Mouse (Mus musculus) mature B cell (primary cell): ENCODE measurements around the gene Srpr.

Source experiments
- in situ Hi-C: fragments of 300-500 bp; cut with MboI; formaldehyde crosslinking; loops from 2 replicates; pipeline ENCODE4 v1.14.3; 2019

The Srpr gene

GRCm38 (mm10) chr9:35262418-35262817 is 62.4 kb downstream of the Srpr start:
- in situ Hi-C loops: no loop called here

- in situ Hi-C loops: no loop called here
Observed at GRCm38 (mm10) chr9:35263431-35263830, 63.5 kb downstream of the Srpr start.

DNA sequence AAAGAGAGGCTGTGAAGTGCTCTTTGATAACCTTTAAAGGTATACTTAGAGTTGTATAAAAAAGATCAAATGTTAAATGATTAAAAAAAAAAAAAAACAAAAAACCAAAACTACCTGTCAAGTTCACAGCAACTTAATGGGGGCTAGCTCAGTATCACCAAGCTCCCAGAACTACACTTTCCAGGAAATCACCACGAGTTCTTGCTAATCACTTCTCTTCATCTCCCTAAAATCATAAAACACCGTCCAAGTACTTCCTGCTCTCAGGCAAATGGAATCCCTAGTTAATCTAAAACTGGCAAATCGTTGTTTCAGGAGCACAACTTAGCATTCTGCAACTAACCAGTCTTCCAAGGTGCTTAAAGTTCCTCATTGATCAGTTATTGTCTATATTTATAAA is 64.5 kb downstream of the Srpr start:
- in situ Hi-C loops: no loop called here

- in situ Hi-C loops: no loop called here
Observed at GRCm38 (mm10) chr9:35267146-35267975, 67.4 kb downstream of the Srpr start, which contains the start of the genes Fam118b and Rpusd4. Gene Fam118b (minus strand): TSS chr9:35267805. Gene Rpusd4 (plus strand): TSS chr9:35267865.

- in situ Hi-C loops: no loop called here
Observed at GRCm38 (mm10) chr9:35267976-35268715, 68.2 kb downstream of the Srpr start.

- in situ Hi-C loops: no loop called here
Observed at GRCm38 (mm10) chr9:35277855-35278365, 77.9 kb downstream of the Srpr start.

DNA sequence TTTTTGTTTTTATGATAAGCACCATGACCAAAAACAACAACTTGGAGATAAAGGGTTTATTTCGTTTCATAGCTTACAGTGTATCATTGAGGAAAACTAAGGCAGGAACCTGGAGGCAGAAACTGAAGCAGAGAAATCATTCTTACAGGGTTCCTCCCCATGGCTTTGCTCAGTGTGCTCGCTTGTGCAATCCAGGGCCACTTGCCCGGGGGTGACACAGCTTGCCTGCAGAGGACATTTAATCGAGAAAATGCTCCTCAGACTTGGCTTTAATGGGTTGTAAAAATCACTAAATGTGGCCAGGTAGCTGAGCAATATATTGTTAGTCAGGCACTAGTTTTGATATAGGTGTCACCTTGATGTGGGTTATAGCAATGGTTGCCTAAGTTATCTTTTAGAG is 78.5 kb downstream of the Srpr start:
- in situ Hi-C loops: no loop called here

DNA sequence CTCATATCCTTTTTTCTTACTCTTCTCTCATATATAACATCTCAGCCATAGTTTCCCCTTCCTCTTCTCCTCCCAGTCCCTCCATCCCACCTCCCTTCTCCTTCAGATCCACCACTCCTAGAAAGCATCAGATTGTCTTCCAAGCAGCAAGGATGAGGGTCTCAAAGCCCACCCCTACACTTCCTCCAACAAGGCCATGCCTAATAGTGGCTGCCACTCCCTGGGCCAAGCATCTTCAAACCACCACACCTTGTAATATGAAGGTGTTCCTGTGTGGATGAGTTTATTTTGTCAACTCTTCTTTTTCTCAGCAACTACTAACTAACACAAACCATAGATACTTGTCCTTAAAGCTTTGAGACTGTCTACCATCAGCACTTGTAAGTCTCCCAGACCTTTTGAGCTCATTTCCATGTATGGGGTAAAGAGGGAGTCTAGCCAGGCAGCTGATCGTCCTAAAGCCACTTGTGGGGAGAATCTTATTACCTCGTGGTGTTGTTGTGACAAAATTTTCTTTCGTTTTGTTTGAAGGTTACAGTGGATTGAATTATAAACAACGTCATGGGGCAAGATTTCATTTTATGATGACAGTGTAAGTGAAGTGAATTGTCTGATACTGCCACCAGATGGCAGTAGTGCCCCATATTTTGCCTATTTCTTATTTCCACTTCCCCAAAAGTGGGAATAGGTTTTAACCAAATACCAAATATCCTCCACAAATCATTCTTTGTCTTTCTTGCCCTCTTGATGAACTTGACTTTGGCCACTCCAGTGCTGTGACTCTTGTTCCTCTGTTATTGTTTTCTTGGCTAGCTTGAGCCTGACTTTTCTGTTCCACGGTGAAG is 82.3 kb downstream of the Srpr start:
- in situ Hi-C loops: loop anchor here (5.0 to 10.0 kb wide), 2 partner anchors 133 to 260 kb away; no protein-coding TSS in a partner anchor

GRCm38 (mm10) chr9:35282851-35283200 is 82.9 kb downstream of the Srpr start:
- in situ Hi-C loops: loop anchor here (5.0 to 10.0 kb wide), 2 partner anchors 132 to 259 kb away; no protein-coding TSS in a partner anchor

GRCm38 (mm10) chr9:35283415-35284069 is 83.6 kb downstream of the Srpr start:
- in situ Hi-C loops: loop anchor here (5.0 to 10.0 kb wide), 2 partner anchors 131 to 259 kb away; no protein-coding TSS in a partner anchor

DNA sequence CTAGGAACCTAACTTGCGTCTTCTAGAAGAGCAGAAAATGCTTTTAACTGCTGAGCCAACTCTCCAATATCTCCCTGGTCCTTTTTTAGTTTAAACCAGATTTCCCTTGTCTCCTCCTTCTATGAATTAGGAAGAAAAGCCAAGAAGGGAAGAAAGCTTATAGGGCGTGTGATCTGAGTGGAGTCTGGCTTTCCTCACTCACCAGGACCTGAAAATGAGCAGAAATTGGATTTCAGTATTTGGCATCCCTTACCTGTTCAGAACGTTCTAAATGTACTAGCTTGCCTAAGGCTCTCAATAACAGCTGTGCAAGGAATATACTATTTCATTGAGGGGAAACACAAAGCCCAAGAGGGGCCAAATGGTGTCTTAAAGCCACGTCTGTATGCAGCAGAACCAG is 84.4 kb downstream of the Srpr start:
- in situ Hi-C loops: loop anchor here (5.0 to 10.0 kb wide), 2 partner anchors 130 to 258 kb away; no protein-coding TSS in a partner anchor

GRCm38 (mm10) chr9:35286351-35286750 is 86.4 kb downstream of the Srpr start:
- in situ Hi-C loops: loop anchor here (10.0 kb wide), 1 partner anchor 128 kb away; no protein-coding TSS in a partner anchor

GRCm38 (mm10) chr9:35289992-35290391 is 90.0 kb downstream of the Srpr start:
- in situ Hi-C loops: loop anchor here (10.0 kb wide), 1 partner anchor 125 kb away; no protein-coding TSS in a partner anchor

DNA sequence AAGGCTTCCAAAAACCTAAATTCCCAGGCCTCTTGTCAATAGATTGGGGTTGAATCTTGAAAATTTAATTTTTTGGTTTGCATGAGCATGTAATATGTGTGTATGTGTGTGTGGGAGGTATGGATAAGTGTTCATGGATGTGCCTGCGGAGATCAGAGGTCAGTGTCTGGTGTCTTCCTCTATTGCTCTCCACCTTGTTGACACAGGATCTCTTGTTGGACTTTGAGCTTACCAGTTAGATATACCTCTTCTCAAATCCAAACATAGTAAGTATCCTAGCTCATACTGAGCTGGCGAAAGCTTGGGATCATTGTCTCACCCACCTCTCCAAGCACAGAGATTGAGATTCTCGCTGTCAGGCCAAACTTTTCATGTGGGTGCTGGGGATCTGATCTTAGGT is 90.4 kb downstream of the Srpr start:
- in situ Hi-C loops: no loop called here

- in situ Hi-C loops: no loop called here
Observed at GRCm38 (mm10) chr9:35290916-35291315, 90.9 kb downstream of the Srpr start.

DNA sequence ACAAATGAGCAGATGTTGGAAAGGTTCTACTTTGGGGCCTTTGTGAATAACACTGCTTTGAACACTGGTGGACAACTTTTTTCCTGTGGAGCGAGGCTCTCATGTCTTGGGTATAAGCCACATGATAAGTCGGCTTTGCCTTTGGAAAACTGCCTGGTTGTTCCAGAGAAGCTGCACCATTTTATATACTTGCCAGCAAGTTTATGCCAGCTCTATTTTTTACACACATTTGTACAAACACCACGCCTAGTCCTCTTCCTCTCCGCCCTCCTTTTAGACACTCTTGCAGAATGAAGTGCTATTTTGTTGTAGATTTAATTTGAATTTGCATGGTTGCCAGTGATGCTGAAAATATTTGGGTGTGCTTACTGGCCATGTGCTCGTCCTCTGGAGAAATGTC is 93.5 kb downstream of the Srpr start:
- in situ Hi-C loops: no loop called here
